Mouse (Mus musculus) stomach, embryonic 14.5 days (tissue): ENCODE results near the gene Sh3rf3. TPM values are rescaled to one million over a fixed set of nuclear protein-coding genes. Genes with fewer than 3 reads are reported as not detected.

ENCODE experiments used
- ATAC-seq: fragments of 200-750 bp; cut with Nextera tagmentation; 2 replicates; pipeline ENCODE4 v1.8.0; 2017; ENCODE audit warnings: low read depth, moderate TSS enrichment; ENCODE audit not compliant: insufficient number of reproducible peaks, insufficient read depth, low FRiP score
- H3K27ac ChIP-seq: fragments of 300-500 bp; sonication (generic); 2 replicates; pipeline ENCODE4 v1.5.1; 2014; ENCODE audit warnings: mild to moderate bottlenecking, low read length, moderate library complexity, mixed read lengths
- H3K27me3 ChIP-seq: fragments of 300-500 bp; sonication (generic); 2 replicates; pipeline ENCODE4 v1.6.1; 2014; ENCODE audit warnings: low read length, control low read depth, mixed read lengths; ENCODE audit not compliant: control insufficient read depth, insufficient read depth
- H3K36me3 ChIP-seq: fragments of 300-500 bp; sonication (generic); 2 replicates; pipeline ENCODE4 v1.6.1; 2014; ENCODE audit warnings: mild to moderate bottlenecking, control low read depth, low read length, moderate library complexity, mixed read lengths; ENCODE audit not compliant: control insufficient read depth, insufficient read depth
- H3K4me1 ChIP-seq: fragments of 300-500 bp; sonication (generic); 2 replicates; pipeline ENCODE4 v1.6.1; 2014; ENCODE audit warnings: low read length, control low read depth, mixed read lengths; ENCODE audit not compliant: control insufficient read depth, insufficient read depth
- H3K4me2 ChIP-seq: fragments of 300-500 bp; sonication (generic); replicated peaks from 2 replicates; pipeline ENCODE4 v1.6.1; 2014; ENCODE audit warnings: low read depth, low read length, control low read depth
- H3K4me3 ChIP-seq: fragments of 300-500 bp; sonication (generic); 2 replicates; pipeline ENCODE4 v1.5.1; 2014; ENCODE audit warnings: low read depth, low read length, control low read depth
- H3K9ac ChIP-seq: fragments of 300-500 bp; sonication (generic); replicated peaks from 2 replicates; pipeline ENCODE4 v1.6.1; 2014; ENCODE audit warnings: low read depth, mild to moderate bottlenecking, control low read depth, low read length, moderate library complexity, mixed read lengths
- H3K9me3 ChIP-seq: fragments of 300-500 bp; sonication (generic); 2 replicates; pipeline ENCODE4 v1.6.1; 2016; ENCODE audit warnings: low read depth, low read length, control low read depth; ENCODE audit not compliant: control insufficient read depth
- WGBS: fragments of 180-500 bp; shearing (Covaris S2); extraction: QIAGEN DNeasy Blood & Tissue Kit; methylation state at CpG from one replicate; pipeline ENCODE4 v1.1.7; 2014; 5-methylcytosine and 5-hydroxymethylcytosine counted together
- polyA plus RNA-seq: library from polyadenylated mRNA; unstranded; fragments of >200 nt; fragmentation: Nextera tagmentation; extraction: Ambion mirVana; gene quantifications from 2 replicates; pipeline ENCODE4 v1.2.1, GENCODE M21; 2014

Gene Sh3rf3
- polyA plus RNA-seq, 1 experiment from 2014 or later = 1.2 TPM

GRCm38 (mm10) chr10:58885351-58885750 is 72.2 kb downstream of the Sh3rf3 start:
- no peak overlapping the region for H3K4me2 ChIP-seq
- no peak overlapping the region for H3K4me3 ChIP-seq
- no peak for ATAC-seq
- no peaks in the 10 kb centered on the region for H3K36me3 ChIP-seq
- H3K4me1 ChIP-seq = no peaks in the 10 kb centered on the region
- no peak overlapping the region for H3K27ac ChIP-seq
- H3K9ac ChIP-seq = no peak overlapping the region
- no peaks in the 10 kb centered on the region for H3K9me3 ChIP-seq
- H3K27me3 ChIP-seq = no peaks in the 10 kb centered on the region
- WGBS = 54% methylated on average over 5 of the region's 5 CpGs

GRCm38 (mm10) chr10:58885816-58886215 is 72.7 kb downstream of the Sh3rf3 start:
- Histone ChIP-seq H3K4me1 (no peaks in the 10 kb centered on the region), H3K27ac (no peak overlapping the region), H3K9me3 (no peaks in the 10 kb centered on the region), H3K9ac (no peak overlapping the region), H3K27me3 (no peaks in the 10 kb centered on the region), H3K36me3 (no peaks in the 10 kb centered on the region), H3K4me3 (no peak overlapping the region), H3K4me2 (no peak overlapping the region)
- no peak for ATAC-seq
- 76% methylated on average over 2 of the region's 2 CpGs for WGBS

GRCm38 (mm10) chr10:58890671-58891439 is 77.7 kb downstream of the Sh3rf3 start:
- no peak overlapping the region for H3K4me3 ChIP-seq
- H3K9me3 ChIP-seq = no peaks in the 10 kb centered on the region
- no peak overlapping the region for H3K27ac ChIP-seq
- H3K4me2 ChIP-seq = no peak overlapping the region
- no peaks in the 10 kb centered on the region for H3K4me1 ChIP-seq
- no peak overlapping the region for H3K9ac ChIP-seq
- no peaks in the 10 kb centered on the region for H3K27me3 ChIP-seq
- 64% methylated on average over 16 of the region's 16 CpGs for WGBS
- ATAC-seq = no peak
- H3K36me3 ChIP-seq = no peaks in the 10 kb centered on the region

- Histone ChIP-seq H3K27ac (no peak overlapping the region), H3K9me3 (no peaks in the 10 kb centered on the region), H3K27me3 (no peaks in the 10 kb centered on the region), H3K4me1 (no peaks in the 10 kb centered on the region), H3K4me3 (no peak overlapping the region), H3K9ac (no peak overlapping the region), H3K36me3 (no peaks in the 10 kb centered on the region), H3K4me2 (no peak overlapping the region)
- 92% methylated on average over 5 of the region's 5 CpGs for WGBS
- no peak for ATAC-seq
Measured at GRCm38 (mm10) chr10:58895431-58895830, 82.3 kb downstream of the Sh3rf3 start.

- Histone ChIP-seq H3K4me1 (no peaks in the 10 kb centered on the region), H3K9me3 (no peaks in the 10 kb centered on the region), H3K4me2 (no peak overlapping the region), H3K4me3 (no peak overlapping the region), H3K27ac (no peak overlapping the region), H3K9ac (no peak overlapping the region), H3K27me3 (no peaks in the 10 kb centered on the region), H3K36me3 (no peaks in the 10 kb centered on the region)
- WGBS = 72% methylated on average over 3 of the region's 3 CpGs
- ATAC-seq = no peak
Measured at GRCm38 (mm10) chr10:58897009-58897543, 83.9 kb downstream of the Sh3rf3 start.

- 37% methylated on average over 6 of the region's 6 CpGs for WGBS
- ATAC-seq = no peak
Measured at GRCm38 (mm10) chr10:58905253-58905652, 92.1 kb downstream of the Sh3rf3 start.

GRCm38 (mm10) chr10:58907001-58907443 is 93.9 kb downstream of the Sh3rf3 start:
- ATAC-seq = no peak

More at GRCm38 (mm10) chr10:58905253-58905652, 92.1 kb downstream of the Sh3rf3 start:
- H3K27me3 ChIP-seq = no peaks in the 10 kb centered on the region
- H3K9me3 ChIP-seq = no peaks in the 10 kb centered on the region
- no peak overlapping the region for H3K9ac ChIP-seq
- no peaks in the 10 kb centered on the region for H3K36me3 ChIP-seq
- no peak overlapping the region for H3K27ac ChIP-seq
- H3K4me1 ChIP-seq = no peaks in the 10 kb centered on the region
- no peak overlapping the region for H3K4me3 ChIP-seq
- H3K4me2 ChIP-seq = no peak overlapping the region

GRCm38 (mm10) chr10:58908451-58908850 is 95.3 kb downstream of the Sh3rf3 start:
- Histone ChIP-seq H3K27ac (no peak overlapping the region), H3K4me3 (no peak overlapping the region), H3K4me1 (no peaks in the 10 kb centered on the region), H3K9me3 (no peaks in the 10 kb centered on the region), H3K27me3 (no peaks in the 10 kb centered on the region), H3K4me2 (no peak overlapping the region), H3K9ac (no peak overlapping the region), H3K36me3 (no peaks in the 10 kb centered on the region)
- WGBS = 82% methylated on average over 8 of the region's 8 CpGs
- no peak for ATAC-seq

More at GRCm38 (mm10) chr10:58907001-58907443, 93.9 kb downstream of the Sh3rf3 start:
- whole genome bisulfite sequencing = 74% methylated on average over 5 of the region's 5 CpGs
- no peaks in the 10 kb centered on the region for H3K27me3 ChIP-seq
- H3K4me3 ChIP-seq = no peak overlapping the region
- H3K4me1 ChIP-seq = no peaks in the 10 kb centered on the region
- H3K36me3 ChIP-seq = no peaks in the 10 kb centered on the region
- H3K9me3 ChIP-seq = no peaks in the 10 kb centered on the region
- H3K27ac ChIP-seq = no peak overlapping the region
- no peak overlapping the region for H3K9ac ChIP-seq
- no peak overlapping the region for H3K4me2 ChIP-seq
